25 mouse cellular contexts compared by ENCODE assay signal in the genomic region with DNA sequence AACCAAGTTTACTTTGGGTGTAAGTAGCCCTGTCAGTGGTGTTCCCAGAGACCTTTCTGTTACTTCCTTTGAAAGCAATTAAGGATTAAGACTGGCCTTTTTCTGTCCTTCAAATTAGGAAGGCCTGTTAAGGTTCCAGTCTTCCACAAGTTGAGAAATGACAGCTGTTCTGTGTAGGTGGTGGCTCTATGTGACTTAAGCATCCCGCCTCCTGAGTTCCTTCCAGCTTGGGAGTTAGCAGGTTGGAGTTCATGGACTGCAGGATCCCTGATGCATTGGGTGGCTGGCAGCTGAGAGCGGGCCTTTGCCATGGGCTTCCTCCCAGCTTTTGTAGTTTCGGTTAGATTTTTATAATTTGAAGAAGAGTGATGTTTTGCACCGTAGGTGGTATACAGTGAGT.
"Had no signal": no experiment of that assay in that cellular context is flagged by ENCODE, and none has a peak within 500 bp of the region (broad histone marks: within the 10 kb centered on the region; RNA-seq: fewer than 3 reads in every experiment).

No protein-coding gene starts in this region.

- H3K4me1 ChIP-seq: heart, embryonic 12.5 days; hindbrain, embryonic 13.5 days; hindbrain, embryonic 15.5 days; kidney, embryonic 15.5 days; limb, embryonic 10.5 days; limb, embryonic 12.5 days; liver, embryonic 12.5 days had no signal

- H3K27ac ChIP-seq: gastrocnemius, adult 2 months; heart, embryonic 10.5 days; hindbrain, embryonic 13.5 days; hindbrain, embryonic 15.5 days; hindbrain, postnatal 0 days; kidney, embryonic 15.5 days; kidney, postnatal 0 days; layer of hippocampus, adult 2 months; left cerebral cortex, adult 2 months; limb, embryonic 10.5 days; limb, embryonic 12.5 days; liver, embryonic 12.5 days; liver, embryonic 14.5 days had no signal

- ATAC-seq: hindbrain, postnatal 0 days; intestine, embryonic 16.5 days; liver, embryonic 12.5 days had no signal

- DNase-seq: gastrocnemius, adult 2 months; gastrocnemius, postnatal 10 days; gastrocnemius, postnatal 25 days; heart, adult 18-20 months; heart, postnatal 10 days; kidney, adult 11 months; kidney, adult 2 months; kidney, adult 9 months; kidney, postnatal 14 days; kidney, postnatal 4 days; liver had no signal

- H3K4me3 ChIP-seq: gastrocnemius, adult 2 months; heart, embryonic 10.5 days; heart, embryonic 12.5 days; hindbrain, embryonic 13.5 days; hindbrain, embryonic 15.5 days; kidney, embryonic 15.5 days; layer of hippocampus, adult 2 months; left cerebral cortex, adult 2 months; limb, embryonic 10.5 days; limb, embryonic 12.5 days; liver, embryonic 12.5 days had no signal
